Mouse (Mus musculus) kidney, adult 2 months (tissue): ENCODE measurements at regions not wholly inside any gene's neighbourhood (a gene's known extent, or its start where the extent isn't known, plus 50 kb on each side); places are given as distances from the start of the nearest gene placed in this dataset.

Source experiments
- CTCF ChIP-seq: fragments of 200-500 bp; conservative IDR thresholded peaks from 2 replicates; pipeline ENCODE4 v1.5.1; 2011; ENCODE audit warnings: low read depth, mild to moderate bottlenecking, control low read depth, low read length, moderate library complexity, mixed read lengths; ENCODE audit not compliant: insufficient read depth, insufficient read length
- POLR2A ChIP-seq: fragments of 200-500 bp; IDR thresholded peaks from one replicate; pipeline ENCODE4 v1.6.1; 2011; ENCODE audit warnings: low read depth, low read length, control low read depth

DNA sequence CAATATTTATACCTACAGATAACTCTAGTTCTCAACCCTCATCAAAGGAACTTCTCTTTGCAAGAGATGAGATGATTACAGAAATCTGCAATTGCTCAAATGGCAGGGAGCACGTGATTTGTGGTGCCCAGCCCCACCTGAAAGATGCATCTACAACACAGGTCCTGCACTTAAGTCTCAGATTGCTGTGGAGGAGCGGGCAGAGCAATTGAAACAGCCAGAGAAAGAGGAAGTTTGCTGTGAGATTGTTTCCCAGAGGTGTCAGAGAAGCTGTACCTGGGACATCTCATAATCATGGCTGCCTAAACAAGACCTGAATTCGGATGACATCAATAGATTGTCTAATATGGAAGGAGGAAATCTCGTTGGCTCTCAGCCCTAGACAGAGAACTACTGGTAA lies 105.9 kb upstream of the Cxcr4 start:
- TF ChIP-seq CTCF, result no peak
- no peak for TF ChIP-seq POLR2A
